Mouse (Mus musculus): Measurements from ENCODE around the gene Angptl7. TPM values are rescaled to one million over a fixed set of nuclear protein-coding genes. Genes with fewer than 3 reads are reported as not detected.

Angptl7 gene
- polyA plus RNA-seq, 1 experiment from 2014 or later: 15.0 TPM

GRCm38 (mm10) chr4:148523538-148523937, 23.3 kb upstream of the Angptl7 start:
- H3K4me1 ChIP-seq (ENCODE audit: control insufficient read depth, insufficient read depth, low read length): no peaks in the 10 kb centered on the region
- H3K27ac ChIP-seq (ENCODE audit: low read length): no peak overlapping the region
- H3K36me3 ChIP-seq (ENCODE audit: control insufficient read depth, insufficient read depth): peaks cover 42% of the 10 kb centered on the region
- no peak overlapping the region for H3K4me3 ChIP-seq (ENCODE audit: low read length)
- H3K9me3 ChIP-seq (replicated peaks; ENCODE audit: control insufficient read depth, low read length): no peaks in the 10 kb centered on the region
- 69% methylated on average over 7 of the region's 7 CpGs for WGBS
- H3K4me2 ChIP-seq (ENCODE audit: low read depth, low read length): no peak overlapping the region
- no peak for ATAC-seq (replicated peaks; ENCODE audit: extremely low read depth, insufficient read depth, low FRiP score)
- H3K9ac ChIP-seq (ENCODE audit: low read length): no peak overlapping the region
- H3K27me3 ChIP-seq (ENCODE audit: control insufficient read depth, insufficient read depth, low read length): no peaks in the 10 kb centered on the region

- Histone ChIP-seq H3K27me3 (ENCODE audit: control insufficient read depth, insufficient read depth, low read length) (no peaks in the 10 kb centered on the region), H3K4me1 (ENCODE audit: control insufficient read depth, insufficient read depth, low read length) (0 out of 2 replicates have a peak, but pooled peaks cover 4% of the 10 kb centered on the region), H3K4me2 (ENCODE audit: low read depth, low read length) (no peak overlapping the region), H3K36me3 (ENCODE audit: control insufficient read depth, insufficient read depth) (peaks cover 34% of the 10 kb centered on the region), H3K4me3 (ENCODE audit: low read length) (no peak overlapping the region), H3K9ac (ENCODE audit: low read length) (no peak overlapping the region), H3K9me3 (replicated peaks; ENCODE audit: control insufficient read depth, low read length) (no peaks in the 10 kb centered on the region), H3K27ac (ENCODE audit: low read length) (no peak overlapping the region)
- WGBS: 51% methylated on average over 5 of the region's 5 CpGs
- no peak for ATAC-seq (replicated peaks; ENCODE audit: extremely low read depth, insufficient read depth, low FRiP score)
Measured at GRCm38 (mm10) chr4:148518235-148518795, 18.1 kb upstream of the Angptl7 start.

- no peak overlapping the region for H3K4me3 ChIP-seq (ENCODE audit: low read length)
- H3K36me3 ChIP-seq (ENCODE audit: control insufficient read depth, insufficient read depth): peaks cover 39% of the 10 kb centered on the region
- H3K9me3 ChIP-seq (replicated peaks; ENCODE audit: control insufficient read depth, low read length): no peaks in the 10 kb centered on the region
- WGBS: 44% methylated on average over 4 of the region's 4 CpGs
- no peak overlapping the region for H3K9ac ChIP-seq (ENCODE audit: low read length)
- H3K27me3 ChIP-seq (ENCODE audit: control insufficient read depth, insufficient read depth, low read length): no peaks in the 10 kb centered on the region
- no peak overlapping the region for H3K4me2 ChIP-seq (ENCODE audit: low read depth, low read length)
- no peak; the same call in 1 of the 2 replicates for ATAC-seq (replicated peaks; ENCODE audit: extremely low read depth, insufficient read depth, low FRiP score)
- H3K27ac ChIP-seq (ENCODE audit: low read length): no peak overlapping the region
- 0 out of 2 replicates have a peak, but pooled peaks cover 4% of the 10 kb centered on the region for H3K4me1 ChIP-seq (ENCODE audit: control insufficient read depth, insufficient read depth, low read length)
Measured at GRCm38 (mm10) chr4:148517809-148518208, 17.5 kb upstream of the Angptl7 start.

- no peaks in the 10 kb centered on the region for H3K9me3 ChIP-seq (replicated peaks; ENCODE audit: control insufficient read depth, low read length)
- H3K27ac ChIP-seq (ENCODE audit: low read length): no peak overlapping the region
- H3K27me3 ChIP-seq (ENCODE audit: control insufficient read depth, insufficient read depth, low read length): no peaks in the 10 kb centered on the region
- H3K4me2 ChIP-seq (ENCODE audit: low read depth, low read length): no peak overlapping the region
- ATAC-seq (replicated peaks; ENCODE audit: extremely low read depth, insufficient read depth, low FRiP score): no peak
- peaks cover 35% of the 10 kb centered on the region for H3K36me3 ChIP-seq (ENCODE audit: control insufficient read depth, insufficient read depth)
- no peak overlapping the region for H3K4me3 ChIP-seq (ENCODE audit: low read length)
- no peak overlapping the region for H3K9ac ChIP-seq (ENCODE audit: low read length)
- H3K4me1 ChIP-seq (ENCODE audit: control insufficient read depth, insufficient read depth, low read length): 0 out of 2 replicates have a peak, but pooled peaks cover 4% of the 10 kb centered on the region
- 93% methylated on average over 2 of the region's 2 CpGs for WGBS
Measured at GRCm38 (mm10) chr4:148515313-148515712, 15.1 kb upstream of the Angptl7 start.

- WGBS: 75% methylated on average over 6 of the region's 6 CpGs
- no peak overlapping the region for H3K4me2 ChIP-seq (ENCODE audit: low read depth, low read length)
- H3K27ac ChIP-seq (ENCODE audit: low read length): no peak overlapping the region
- H3K9ac ChIP-seq (ENCODE audit: low read length): no peak overlapping the region
- 0 out of 2 replicates have a peak, but pooled peaks cover 4% of the 10 kb centered on the region for H3K4me1 ChIP-seq (ENCODE audit: control insufficient read depth, insufficient read depth, low read length)
- ATAC-seq (replicated peaks; ENCODE audit: extremely low read depth, insufficient read depth, low FRiP score): no peak
- no peak overlapping the region for H3K4me3 ChIP-seq (ENCODE audit: low read length)
- H3K36me3 ChIP-seq (ENCODE audit: control insufficient read depth, insufficient read depth): peaks cover 40% of the 10 kb centered on the region
- H3K27me3 ChIP-seq (ENCODE audit: control insufficient read depth, insufficient read depth, low read length): no peaks in the 10 kb centered on the region
- peaks cover 5% of the 10 kb centered on the region; the same call in 1 of the 2 replicates for H3K9me3 ChIP-seq (replicated peaks; ENCODE audit: control insufficient read depth, low read length)
Measured at GRCm38 (mm10) chr4:148513021-148513559, 12.8 kb upstream of the Angptl7 start.

GRCm38 (mm10) chr4:148511334-148511733, 11.1 kb upstream of the Angptl7 start:
- peaks cover 33% of the 10 kb centered on the region for H3K36me3 ChIP-seq (ENCODE audit: control insufficient read depth, insufficient read depth)
- no peaks in the 10 kb centered on the region for H3K4me1 ChIP-seq (ENCODE audit: control insufficient read depth, insufficient read depth, low read length)
- 96% methylated on average over 4 of the region's 4 CpGs for WGBS

GRCm38 (mm10) chr4:148510691-148511090, 10.4 kb upstream of the Angptl7 start:
- H3K4me2 ChIP-seq (ENCODE audit: low read depth, low read length): no peak overlapping the region
- no peaks in the 10 kb centered on the region for H3K4me1 ChIP-seq (ENCODE audit: control insufficient read depth, insufficient read depth, low read length)
- H3K27me3 ChIP-seq (ENCODE audit: control insufficient read depth, insufficient read depth, low read length): no peaks in the 10 kb centered on the region
- H3K36me3 ChIP-seq (ENCODE audit: control insufficient read depth, insufficient read depth): peaks cover 33% of the 10 kb centered on the region
- peaks cover 5% of the 10 kb centered on the region; the same call in 1 of the 2 replicates for H3K9me3 ChIP-seq (replicated peaks; ENCODE audit: control insufficient read depth, low read length)
- WGBS: 74% methylated on average over 4 of the region's 4 CpGs
- no peak overlapping the region for H3K27ac ChIP-seq (ENCODE audit: low read length)
- no peak overlapping the region for H3K4me3 ChIP-seq (ENCODE audit: low read length)
- no peak for ATAC-seq (replicated peaks; ENCODE audit: extremely low read depth, insufficient read depth, low FRiP score)
- no peak overlapping the region for H3K9ac ChIP-seq (ENCODE audit: low read length)

More at GRCm38 (mm10) chr4:148511334-148511733, 11.1 kb upstream of the Angptl7 start:
- Histone ChIP-seq H3K4me3 (ENCODE audit: low read length) (no peak overlapping the region), H3K27me3 (ENCODE audit: control insufficient read depth, insufficient read depth, low read length) (no peaks in the 10 kb centered on the region), H3K4me2 (ENCODE audit: low read depth, low read length) (no peak overlapping the region), H3K9me3 (replicated peaks; ENCODE audit: control insufficient read depth, low read length) (peaks cover 5% of the 10 kb centered on the region; the same call in 1 of the 2 replicates), H3K27ac (ENCODE audit: low read length) (no peak overlapping the region), H3K9ac (ENCODE audit: low read length) (no peak overlapping the region)
- ATAC-seq (replicated peaks; ENCODE audit: extremely low read depth, insufficient read depth, low FRiP score): no peak

GRCm38 (mm10) chr4:148509450-148510084, 9.3 kb upstream of the Angptl7 start:
- Histone ChIP-seq H3K27me3 (ENCODE audit: control insufficient read depth, insufficient read depth, low read length) (no peaks in the 10 kb centered on the region), H3K9me3 (replicated peaks; ENCODE audit: control insufficient read depth, low read length) (peaks cover 5% of the 10 kb centered on the region; the same call in 1 of the 2 replicates), H3K36me3 (ENCODE audit: control insufficient read depth, insufficient read depth) (peaks cover 24% of the 10 kb centered on the region), H3K9ac (ENCODE audit: low read length) (no peak overlapping the region), H3K4me2 (ENCODE audit: low read depth, low read length) (no peak overlapping the region), H3K27ac (ENCODE audit: low read length) (no peak overlapping the region), H3K4me1 (ENCODE audit: control insufficient read depth, insufficient read depth, low read length) (peaks cover 3% of the 10 kb centered on the region; the same call in 1 of the 2 replicates), H3K4me3 (ENCODE audit: low read length) (no peak overlapping the region)
- 77% methylated on average over 8 of the region's 8 CpGs for WGBS
- ATAC-seq (replicated peaks; ENCODE audit: extremely low read depth, insufficient read depth, low FRiP score): no peak
